Mouse (Mus musculus): ENCODE measurements at regions not wholly inside any gene's neighbourhood (a gene's known extent, or its start where the extent isn't known, plus 50 kb on each side); places are given as distances from the start of the nearest gene placed in this dataset.

DNA sequence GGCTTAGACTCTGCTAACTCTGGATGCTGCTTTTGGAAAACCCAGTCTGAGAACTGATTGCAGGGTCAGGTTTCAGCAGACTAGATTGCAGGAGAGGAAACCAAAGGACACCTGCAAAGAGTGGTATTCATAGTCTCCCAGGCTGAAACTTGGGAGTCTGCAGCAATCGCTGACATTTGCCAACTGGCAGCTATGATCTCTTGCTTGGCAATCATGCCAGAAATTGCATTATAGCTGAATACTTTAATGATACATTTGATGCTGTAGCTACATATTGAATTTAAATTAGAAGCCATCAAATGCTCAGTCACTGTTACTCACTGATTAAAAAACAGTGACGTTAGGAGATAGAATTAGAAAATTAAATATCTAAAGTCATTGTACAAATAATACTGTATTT, 79.8 kb upstream of the Eya4 start:
- Histone ChIP-seq H3K4me2 (ENCODE audit: low read depth, low read length, severe bottlenecking) (no peak overlapping the region), H3K4me3 (ENCODE audit: low read depth, low read length) (no peak overlapping the region), H3K27ac (ENCODE audit: low read depth, low read length) (no peak overlapping the region), H3K36me3 (ENCODE audit: control insufficient read depth, insufficient read depth, low read length) (no peaks in the 10 kb centered on the region), H3K27me3 (ENCODE audit: control insufficient read depth, insufficient read depth, low read length) (no peaks in the 10 kb centered on the region), H3K9me3 (ENCODE audit: control insufficient read depth, low read length) (no peaks in the 10 kb centered on the region), H3K4me1 (replicated peaks; ENCODE audit: control insufficient read depth, insufficient read depth, low read length) (no peaks in the 10 kb centered on the region), H3K9ac (ENCODE audit: low read length) (no peak overlapping the region)
- ATAC-seq (replicated peaks; ENCODE audit: low FRiP score) (no peak), DNase-seq (ENCODE audit: low spot score) (no peak)
- 76% methylated on average over 2 of the region's 2 CpGs for WGBS

DNA sequence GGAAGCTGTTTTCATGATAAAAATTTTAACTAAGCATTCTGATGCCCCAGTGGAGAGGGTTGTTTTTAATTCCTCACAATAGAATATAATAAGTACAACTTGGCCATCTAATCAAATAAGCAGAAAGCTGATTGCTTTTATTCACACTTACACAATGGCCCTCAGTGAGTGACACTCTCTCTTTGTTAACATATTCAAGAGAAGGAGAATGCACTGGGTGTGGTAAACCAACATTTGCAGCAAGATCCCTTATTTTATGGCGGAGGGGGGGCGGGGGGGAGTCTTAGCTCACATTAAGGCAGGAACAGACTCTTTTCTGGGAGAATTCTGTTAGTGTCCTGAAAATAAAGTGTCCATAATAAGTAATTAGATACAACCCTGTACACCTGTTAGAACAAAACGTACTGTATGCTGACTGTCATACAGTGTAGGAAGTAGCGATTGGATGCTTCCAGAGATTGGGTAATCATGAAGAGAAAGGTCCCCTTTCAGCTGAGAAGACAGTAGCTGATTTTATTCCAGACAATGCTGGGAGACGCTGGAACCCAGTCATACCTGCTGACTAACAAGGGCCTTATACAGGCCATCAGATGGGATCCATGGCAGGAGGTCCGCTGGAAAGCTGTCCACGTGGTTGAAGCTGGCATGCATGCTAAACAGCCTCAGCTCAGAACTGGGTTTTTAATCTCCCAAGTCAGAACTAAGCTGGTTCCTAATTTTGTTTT, 63.4 kb upstream of the Eya4 start:
- Histone ChIP-seq H3K27me3 (ENCODE audit: control insufficient read depth, insufficient read depth, low read length) (no peaks in the 10 kb centered on the region), H3K4me1 (replicated peaks; ENCODE audit: control insufficient read depth, insufficient read depth, low read length) (peaks cover 8% of the 10 kb centered on the region; the same call in 1 of the 2 replicates), H3K9me3 (ENCODE audit: control insufficient read depth, low read length) (no peaks in the 10 kb centered on the region), H3K9ac (ENCODE audit: low read length) (no peak overlapping the region), H3K4me3 (ENCODE audit: low read depth, low read length) (no peak overlapping the region), H3K27ac (ENCODE audit: low read depth, low read length) (no peak overlapping the region), H3K4me2 (ENCODE audit: low read depth, low read length, severe bottlenecking) (0 out of 2 replicates have a peak overlapping the region, but pooled peaks have one; percentile 22), H3K36me3 (ENCODE audit: control insufficient read depth, insufficient read depth, low read length) (no peaks in the 10 kb centered on the region)
- peak; percentile 72 for ATAC-seq (replicated peaks; ENCODE audit: low FRiP score)
- no peak for DNase-seq (ENCODE audit: low spot score)
- WGBS: 37% methylated on average over 7 of the region's 7 CpGs

DNA sequence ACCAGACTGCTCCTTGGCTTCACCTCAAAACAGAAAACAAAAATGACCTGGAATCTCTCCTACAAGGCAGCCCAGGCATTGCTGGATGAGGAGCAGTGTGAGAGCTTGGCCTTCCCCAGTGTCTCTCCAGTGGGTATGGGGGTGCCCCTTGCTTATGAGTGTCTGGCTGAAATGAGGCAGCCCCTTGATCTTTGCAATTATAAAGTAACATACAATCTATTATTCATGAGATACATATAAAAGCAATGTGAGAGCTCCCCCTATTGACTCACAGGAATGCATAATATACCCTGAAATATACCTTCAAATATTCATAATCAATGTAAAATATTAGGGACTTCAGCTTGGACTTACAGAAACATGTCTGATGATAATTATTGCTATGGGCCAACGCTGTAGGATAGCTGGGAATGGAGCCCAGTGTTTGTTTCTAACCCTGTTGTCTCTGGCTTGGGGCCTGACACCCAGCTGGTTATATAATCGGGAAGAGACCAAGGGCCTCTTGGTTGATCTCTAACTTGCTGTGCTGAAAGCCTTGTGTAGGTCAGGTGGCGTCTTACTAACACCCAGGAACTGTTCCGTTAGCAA, 52.9 kb upstream of the Eya4 start:
- H3K36me3 ChIP-seq (ENCODE audit: control insufficient read depth, insufficient read depth, low read length): no peaks in the 10 kb centered on the region
- H3K4me1 ChIP-seq (replicated peaks; ENCODE audit: control insufficient read depth, insufficient read depth, low read length): 0 out of 2 replicates have a peak, but pooled peaks cover 2% of the 10 kb centered on the region
- DNase-seq (ENCODE audit: low spot score): no peak
- 77% methylated on average over 4 of the region's 4 CpGs for WGBS
- no peak overlapping the region for H3K9ac ChIP-seq (ENCODE audit: low read length)
- H3K4me3 ChIP-seq (ENCODE audit: low read depth, low read length): no peak overlapping the region
- no peak overlapping the region for H3K27ac ChIP-seq (ENCODE audit: low read depth, low read length)
- no peaks in the 10 kb centered on the region for H3K9me3 ChIP-seq (ENCODE audit: control insufficient read depth, low read length)
- no peaks in the 10 kb centered on the region for H3K27me3 ChIP-seq (ENCODE audit: control insufficient read depth, insufficient read depth, low read length)
- ATAC-seq (replicated peaks; ENCODE audit: low FRiP score): peak; percentile 46; the same call in 1 of the 2 replicates
- H3K4me2 ChIP-seq (ENCODE audit: low read depth, low read length, severe bottlenecking): no peak overlapping the region
